Mouse (Mus musculus): ENCODE measurements around the gene Nudt14.
A peak's percentile ranks its signal among the peaks of the same experiment; 100 is the strongest.

The Nudt14 gene

GRCm38 (mm10) chr12:112950040-112950760 is 8.3 kb upstream of the Nudt14 start:
- peak; percentile 74 for DNase-seq (ENCODE audit: low spot score)

GRCm38 (mm10) chr12:112947307-112947706 is 5.4 kb upstream of the Nudt14 start:
- peak; percentile 51 for DNase-seq (ENCODE audit: low spot score)

GRCm38 (mm10) chr12:112943669-112944068 is 1.7 kb upstream of the Nudt14 start:
- DNase-seq (ENCODE audit: low spot score): no peak

- peak; percentile 21 for DNase-seq (ENCODE audit: low spot score)
These were observed 658 bp downstream of the Nudt14 start for GRCm38 (mm10) chr12:112941156-112941775.

GRCm38 (mm10) chr12:112940710-112941109 is 1.2 kb downstream of the Nudt14 start:
- no peak for DNase-seq (ENCODE audit: low spot score)

- no peak for DNase-seq (ENCODE audit: low spot score)
These were observed 1.7 kb downstream of the Nudt14 start for GRCm38 (mm10) chr12:112940238-112940637.

- DNase-seq (ENCODE audit: low spot score): no peak
These were observed 2.9 kb downstream of the Nudt14 start for GRCm38 (mm10) chr12:112938873-112939565.

GRCm38 (mm10) chr12:112938366-112938765 is 3.6 kb downstream of the Nudt14 start:
- DNase-seq (ENCODE audit: low spot score): no peak

GRCm38 (mm10) chr12:112937906-112938305 is 4.0 kb downstream of the Nudt14 start:
- DNase-seq (ENCODE audit: low spot score): no peak

- DNase-seq (ENCODE audit: low spot score): no peak
These were observed 9.3 kb downstream of the Nudt14 start for GRCm38 (mm10) chr12:112932647-112933046.

GRCm38 (mm10) chr12:112929562-112930352 is 12.2 kb downstream of the Nudt14 start, which contains the start of gene Jag2:
Jag2 (minus strand) TSS chr12:112929776.
- DNase-seq (ENCODE audit: low spot score): no peak

- no peak for DNase-seq (ENCODE audit: low spot score)
These were observed 13.3 kb downstream of the Nudt14 start for GRCm38 (mm10) chr12:112928401-112929241.

- DNase-seq (ENCODE audit: low spot score): no peak
These were observed 14.7 kb downstream of the Nudt14 start for GRCm38 (mm10) chr12:112927265-112927664.

GRCm38 (mm10) chr12:112925950-112926349 is 16.0 kb downstream of the Nudt14 start:
- no peak for DNase-seq (ENCODE audit: low spot score)

GRCm38 (mm10) chr12:112922541-112922940 is 19.4 kb downstream of the Nudt14 start:
- DNase-seq (ENCODE audit: low spot score): no peak

GRCm38 (mm10) chr12:112921518-112921917 is 20.4 kb downstream of the Nudt14 start:
- DNase-seq (ENCODE audit: low spot score): no peak

GRCm38 (mm10) chr12:112917906-112918305 is 24.0 kb downstream of the Nudt14 start:
- DNase-seq (ENCODE audit: low spot score): no peak

- DNase-seq (ENCODE audit: low spot score): no peak
These were observed 24.4 kb downstream of the Nudt14 start for GRCm38 (mm10) chr12:112917486-112917885.

- no peak for DNase-seq (ENCODE audit: low spot score)
These were observed 25.1 kb downstream of the Nudt14 start for GRCm38 (mm10) chr12:112916698-112917400.

GRCm38 (mm10) chr12:112915587-112915986 is 26.3 kb downstream of the Nudt14 start:
- no peak for DNase-seq (ENCODE audit: low spot score)

GRCm38 (mm10) chr12:112914527-112914926 is 27.4 kb downstream of the Nudt14 start:
- no peak for DNase-seq (ENCODE audit: low spot score)
